Mouse (Mus musculus): ENCODE results near the gene Gm20498.
"Not testable (repeated sequence)": the region's sequence is repeated elsewhere in the genome, so short reads cannot be mapped to it uniquely, and the experiment has no call there.

The Gm20498 gene

DNA sequence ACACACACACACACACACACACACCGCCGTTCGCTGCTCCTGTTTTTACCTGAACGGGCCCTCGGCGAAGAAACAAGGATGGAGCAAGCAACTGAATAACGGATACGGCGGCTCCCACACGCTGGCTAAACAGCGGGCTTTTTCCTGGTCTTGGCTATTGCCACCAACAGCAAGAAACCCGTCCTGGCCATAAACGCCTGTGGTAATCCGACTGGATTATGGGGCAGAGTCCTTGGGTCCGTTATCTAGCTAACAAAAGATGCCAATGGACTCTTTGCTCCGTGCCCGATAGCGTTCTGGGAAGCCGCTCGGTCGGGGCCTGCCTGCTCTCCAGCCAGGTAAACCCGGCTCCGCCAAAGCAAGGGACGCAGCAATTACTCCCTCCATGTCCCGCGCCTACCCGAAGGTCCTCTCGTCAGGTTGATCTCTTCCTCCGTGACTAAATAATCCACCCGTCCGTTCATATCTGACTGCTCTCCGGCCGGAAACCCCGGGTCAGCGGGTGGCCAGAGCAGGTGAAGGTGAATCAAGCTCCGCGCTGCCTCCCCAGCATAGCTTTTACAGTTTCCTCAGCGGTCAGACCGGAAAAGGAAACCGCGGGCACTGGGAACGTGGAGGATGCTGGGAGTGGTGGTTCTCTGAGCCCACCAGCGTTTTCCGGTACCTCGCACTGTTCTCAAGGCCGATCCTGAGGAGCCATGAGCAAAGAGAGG lies at the start of gene Gm20498, which contains the start of gene Synj2bp:
Gene Gm20498 (minus strand): TSS at position 590 of the 713 bp plus-strand sequence.
Gene Synj2bp (minus strand): TSS at position 596 of the 713 bp plus-strand sequence.
- DNase-seq, result peak; percentile 81

DNA sequence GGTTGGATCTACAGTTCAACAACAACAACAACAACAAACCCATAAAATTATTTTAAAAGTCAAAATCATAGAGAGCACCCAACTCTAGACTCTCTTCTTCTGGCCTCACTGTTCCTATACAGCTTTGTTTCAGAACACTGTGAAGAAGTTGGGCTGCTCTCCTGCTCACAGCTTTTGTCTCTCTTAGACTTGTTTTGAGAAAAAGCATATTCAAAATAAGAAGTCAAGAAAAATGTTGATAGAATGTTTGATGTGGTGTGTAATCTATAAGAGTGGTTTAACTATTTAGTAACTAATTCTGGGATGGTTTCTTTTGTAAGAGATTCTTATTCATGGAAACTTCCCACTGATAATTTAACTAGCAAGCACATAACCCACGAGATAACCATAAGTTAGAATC lies 35.7 kb upstream of the Gm20498 start, which contains the start of gene Adam21:
Gene Adam21 (minus strand): TSS at position 101 of the 400 bp plus-strand sequence.
- DNase-seq, result no peak

DNA sequence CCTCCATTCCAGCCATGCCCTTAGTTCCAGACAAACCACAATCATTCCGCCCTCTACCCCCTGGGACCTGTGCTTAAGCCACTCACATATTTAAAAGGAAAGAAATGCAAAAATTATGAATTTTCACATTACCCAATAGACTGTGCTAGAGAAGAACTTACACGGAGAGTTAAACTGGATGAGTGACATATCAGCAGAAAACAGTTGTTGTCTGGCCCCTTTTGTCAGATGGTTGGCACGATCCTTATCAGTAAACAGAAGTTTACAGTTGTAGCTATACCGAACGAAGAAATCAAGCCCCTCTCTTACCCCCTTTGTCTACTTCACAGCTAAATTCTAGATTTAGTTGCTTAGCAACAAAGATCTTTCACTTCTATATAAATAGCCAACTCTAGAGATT lies 35.2 kb upstream of the Gm20498 start:
- no peak for DNase-seq

DNA sequence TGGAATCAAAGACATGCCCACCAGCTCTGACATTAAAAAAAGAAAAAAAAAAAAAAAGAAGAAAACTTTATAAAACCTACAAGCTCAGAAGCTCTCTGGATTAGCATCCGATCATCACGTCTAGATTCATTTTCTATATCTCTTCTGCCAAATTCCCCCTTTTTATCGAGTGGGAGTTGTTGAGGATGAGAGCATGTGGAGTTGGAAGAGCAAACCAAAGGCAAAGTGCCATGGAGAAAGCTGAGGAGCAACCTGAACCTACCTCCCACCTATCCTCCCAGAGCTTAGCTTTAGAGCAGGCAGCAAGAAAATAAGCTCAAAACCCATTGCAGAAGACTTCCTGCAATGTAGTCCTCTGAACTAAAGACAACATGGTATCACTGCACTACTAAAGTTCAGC lies 31.5 kb upstream of the Gm20498 start:
- DNase-seq, result no peak

DNA sequence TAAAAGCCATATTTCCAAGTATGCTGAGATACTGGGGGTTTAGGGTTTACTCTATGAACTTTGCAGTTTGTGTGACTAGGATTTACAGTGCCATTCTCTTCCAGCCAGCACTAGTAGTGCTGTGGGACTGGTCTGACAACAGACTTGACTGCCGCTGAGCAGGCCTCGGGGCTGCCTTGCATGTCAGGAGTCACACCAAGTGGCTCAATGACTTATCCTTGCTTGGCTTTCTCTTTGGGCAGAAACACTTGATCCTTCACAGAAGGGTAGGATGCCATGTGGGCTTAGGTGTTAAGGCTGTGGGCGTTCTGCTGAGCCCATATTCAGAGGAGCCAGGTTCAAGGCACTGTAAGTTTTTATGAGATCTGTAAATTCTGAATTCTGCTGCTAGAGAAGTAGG lies 16.6 kb upstream of the Gm20498 start:
- DNase-seq, result no peak

DNA sequence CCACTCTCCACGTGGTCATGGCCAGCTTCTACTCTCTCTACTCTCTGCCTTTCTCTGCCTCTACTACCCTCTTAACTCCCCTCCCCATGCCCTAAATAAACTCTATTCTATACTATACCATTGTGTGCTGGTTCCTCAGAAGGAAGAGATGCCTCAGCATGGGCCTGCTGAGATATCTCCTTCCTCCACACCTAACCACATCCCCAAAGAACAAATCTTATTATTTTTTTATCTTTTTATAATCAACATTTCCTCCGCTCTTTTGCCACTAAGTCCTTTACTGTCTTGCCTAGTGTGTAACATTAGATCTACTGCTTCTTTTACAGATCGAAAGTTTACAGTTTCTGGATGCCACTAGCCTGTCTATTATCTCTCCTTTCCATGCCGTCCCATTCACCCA lies 14.5 kb upstream of the Gm20498 start:
- no peak for DNase-seq

DNA sequence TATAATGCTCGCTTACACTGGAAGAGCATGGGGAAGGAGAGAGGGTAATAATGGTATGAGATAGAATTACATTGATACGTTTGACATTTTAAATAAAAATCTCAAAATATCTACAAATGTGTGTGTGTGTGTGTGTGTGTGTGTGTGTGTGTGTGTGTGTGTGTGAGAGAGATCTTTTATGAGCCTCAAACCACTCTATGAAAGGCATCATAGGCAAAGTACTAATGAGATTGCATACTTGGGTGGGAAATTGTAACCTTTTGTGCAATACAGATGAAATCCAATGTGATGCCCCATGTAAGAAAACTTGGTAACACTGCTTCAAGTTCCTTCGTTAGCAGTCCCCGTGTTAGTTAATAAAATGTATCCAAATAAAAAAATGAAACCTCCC lies 319 bp upstream of the Gm20498 start:
- DNase-seq, result no peak

DNA sequence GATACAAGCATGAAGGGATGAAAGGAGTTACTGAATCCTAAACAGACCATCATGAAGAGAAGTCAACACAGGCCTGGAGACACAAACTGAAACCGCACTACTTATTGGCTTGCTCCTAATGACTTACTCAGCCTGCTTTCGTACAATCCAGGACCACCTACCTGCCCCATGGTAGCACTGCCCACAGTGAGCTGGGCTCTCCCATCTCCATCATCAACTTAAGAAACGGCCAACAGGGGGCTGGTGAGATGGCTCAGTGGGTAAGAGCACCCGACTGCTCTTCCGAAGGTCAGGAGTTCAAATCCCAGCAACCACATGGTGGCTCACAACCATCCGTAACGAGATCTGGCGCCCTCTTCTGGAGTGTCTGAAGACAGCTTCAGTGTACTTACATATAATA lies 2.1 kb downstream of the Gm20498 start:
- not testable (repeated sequence) for DNase-seq

DNA sequence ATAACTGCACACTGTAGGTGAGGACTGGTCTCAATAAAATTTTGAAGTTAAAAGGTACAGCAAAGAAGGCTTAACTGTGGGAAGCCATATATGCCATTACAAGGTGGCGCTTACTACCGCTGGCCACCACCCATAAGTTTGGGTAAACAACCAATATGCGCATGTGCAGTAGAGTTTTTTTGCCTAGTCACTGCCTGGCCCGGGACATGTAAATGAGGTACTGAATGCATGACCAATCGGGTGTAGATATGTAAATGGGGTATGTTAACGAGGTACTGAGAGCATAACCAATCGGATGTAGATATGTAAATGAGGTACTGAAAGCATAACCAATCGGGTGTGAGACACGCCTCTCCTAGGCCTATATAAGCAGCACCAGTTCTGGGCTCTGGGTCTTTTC lies 35.8 kb downstream of the Gm20498 start:
- DNase-seq, result not testable (repeated sequence)

DNA sequence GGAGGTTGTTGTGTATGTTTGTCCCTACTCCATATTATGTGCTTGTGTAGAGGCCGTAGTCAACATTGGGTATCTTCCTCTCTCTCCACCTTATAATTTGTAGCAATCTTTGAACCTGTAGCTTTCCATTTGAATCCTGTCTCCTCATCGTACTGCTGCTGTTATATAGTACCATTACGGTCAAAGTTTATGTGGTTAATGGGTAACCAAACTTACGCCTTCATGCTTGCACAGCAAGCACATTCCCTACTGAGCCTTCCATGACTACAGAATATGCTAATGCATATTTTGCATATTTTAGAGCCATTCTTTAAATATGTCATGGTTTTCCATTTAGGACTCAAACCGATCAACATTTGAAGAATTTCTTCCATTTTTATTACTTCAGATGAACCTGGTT lies 42.2 kb downstream of the Gm20498 start:
- no peak for DNase-seq

DNA sequence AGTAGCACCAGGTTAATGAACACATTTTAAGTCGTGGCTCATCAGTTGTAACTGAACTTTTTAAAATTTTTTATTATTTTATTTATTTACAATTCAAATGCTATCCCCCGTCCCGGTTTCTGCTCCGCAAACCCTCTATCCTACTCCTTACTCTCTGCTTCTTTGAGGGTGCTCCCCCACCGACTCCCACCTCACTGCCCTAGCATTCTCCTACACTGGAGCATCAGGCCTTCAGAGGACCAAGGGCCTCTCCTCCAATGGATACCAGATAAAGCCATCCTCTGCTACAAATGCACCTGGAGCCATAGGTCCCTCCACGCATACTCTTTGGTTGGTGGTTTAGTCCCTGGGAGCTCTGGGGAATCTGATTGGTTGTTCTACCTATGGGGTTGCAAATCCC lies 47.4 kb downstream of the Gm20498 start:
- no peak for DNase-seq

DNA sequence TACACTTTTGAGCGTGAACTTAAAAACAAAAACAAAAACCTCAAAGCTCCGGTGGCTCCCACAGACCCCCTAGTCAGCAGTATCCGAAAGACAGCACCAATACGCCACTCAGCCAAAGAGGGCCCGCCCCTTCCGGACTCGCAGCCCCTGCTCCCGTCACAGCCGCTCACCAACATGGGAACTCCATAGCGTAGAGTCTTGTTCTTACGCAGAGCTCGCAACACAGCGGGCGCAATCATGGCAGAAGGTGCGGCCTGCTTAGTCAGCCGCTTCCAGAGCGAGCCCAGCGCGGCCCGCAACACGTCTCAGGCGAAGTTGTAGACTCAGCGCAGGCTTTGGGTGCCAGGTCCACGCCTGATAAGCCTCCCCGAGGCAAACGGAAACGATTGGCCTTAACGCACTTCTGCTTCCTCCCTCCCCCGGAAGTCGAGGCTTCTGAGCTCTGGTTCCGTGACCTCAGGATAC lies 47.9 kb downstream of the Gm20498 start, which contains the start of gene Cox16:
Gene Cox16 (minus strand): TSS at position 401 of the 465 bp plus-strand sequence.
- DNase-seq, result peak; percentile 81

DNA sequence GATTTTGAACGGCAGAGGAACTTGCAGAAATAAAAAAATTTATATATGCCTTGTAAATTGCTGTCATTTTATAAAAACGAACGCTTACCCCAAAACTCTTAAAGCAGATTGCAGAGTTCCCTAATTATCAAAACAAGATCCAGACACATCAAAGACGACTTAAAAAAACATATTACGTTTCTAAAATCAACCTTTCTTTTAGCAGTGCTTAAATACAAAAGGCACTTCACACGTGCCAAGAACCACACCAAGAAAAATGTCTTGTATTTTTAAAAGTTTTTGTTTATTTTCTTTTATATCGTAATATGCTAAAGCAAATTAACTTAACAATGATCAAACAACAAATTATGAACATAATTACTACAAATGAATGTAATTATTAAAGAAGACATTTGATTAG lies 48.5 kb downstream of the Gm20498 start:
- DNase-seq, result no peak

DNA sequence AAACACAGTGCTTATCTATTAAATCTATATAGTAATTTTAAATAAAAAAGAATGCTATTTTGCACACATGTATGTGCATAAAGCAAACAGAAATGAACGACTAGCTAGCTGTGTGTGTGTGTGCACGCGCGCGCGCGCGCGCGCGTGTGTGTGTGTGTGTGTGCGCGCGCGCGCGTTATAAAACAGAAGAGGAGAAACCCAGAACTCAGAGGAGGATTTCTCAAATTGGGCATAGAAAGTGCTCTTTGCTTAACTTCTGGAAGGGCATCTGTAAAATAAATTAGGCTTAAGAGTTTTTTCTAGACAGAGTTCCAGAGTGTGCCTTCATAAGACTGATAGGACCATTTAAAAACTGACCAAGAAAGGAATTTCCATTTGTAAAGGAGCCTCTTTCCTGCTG lies 49.0 kb downstream of the Gm20498 start:
- no peak for DNase-seq

DNA sequence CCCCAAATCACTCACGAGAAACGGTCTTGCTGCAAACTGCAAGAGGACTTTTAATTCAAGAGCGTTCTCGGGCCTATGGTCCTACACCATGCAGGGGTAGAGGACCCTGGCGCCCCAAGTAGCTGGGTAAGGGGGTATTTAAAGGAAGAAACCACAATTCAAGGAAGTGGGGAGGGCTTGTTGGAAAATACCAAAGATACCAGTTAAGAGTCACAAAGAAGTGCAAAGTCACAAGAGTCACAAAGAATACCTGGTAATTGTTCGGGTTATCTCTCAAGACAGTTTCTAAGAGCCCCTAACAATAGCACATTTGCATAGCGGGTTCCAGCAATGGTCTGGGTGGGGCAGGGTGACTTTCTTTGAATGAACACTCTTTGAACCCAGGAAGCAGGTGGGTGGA lies 73.7 kb downstream of the Gm20498 start:
- DNase-seq, result not testable (repeated sequence)

DNA sequence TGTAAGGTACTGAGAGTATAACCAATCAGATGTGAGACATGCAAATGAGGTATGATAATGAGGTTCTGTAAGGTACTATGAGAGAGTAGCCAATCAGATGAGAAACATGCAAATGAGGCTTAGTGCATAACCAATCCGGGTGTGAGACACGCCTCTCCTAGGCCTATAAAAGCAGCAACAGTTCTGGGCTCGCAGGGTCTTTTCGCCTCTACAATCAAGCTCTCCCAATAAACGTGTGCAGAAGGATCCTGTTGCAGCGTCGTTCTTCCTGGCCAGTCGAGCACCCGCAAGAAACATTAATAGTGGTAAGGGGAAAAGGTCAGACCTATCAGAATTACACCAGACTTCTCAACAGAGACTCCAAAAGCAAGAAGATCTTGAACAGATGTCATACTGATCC lies 93.7 kb downstream of the Gm20498 start:
- DNase-seq, result not testable (repeated sequence)

DNA sequence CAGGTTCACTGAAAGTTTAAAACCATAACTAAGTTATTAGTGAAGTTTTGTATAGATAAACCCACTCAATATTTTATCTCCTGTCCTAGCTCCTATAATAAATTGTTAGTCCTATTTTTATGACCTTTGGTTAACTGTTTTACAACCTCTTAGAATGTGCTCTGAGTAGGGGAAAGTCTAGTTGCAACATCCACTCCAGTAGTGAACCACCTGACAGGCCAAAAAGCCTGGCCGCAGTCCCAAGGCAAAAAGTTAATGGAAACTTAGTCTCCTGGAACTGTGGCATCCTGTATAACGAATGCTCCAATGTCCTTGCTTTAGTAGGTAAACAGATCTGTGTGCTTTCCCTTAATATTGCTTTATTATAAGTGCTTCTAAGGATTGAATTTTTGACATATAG lies 97.9 kb downstream of the Gm20498 start:
- DNase-seq, result not testable (repeated sequence)

DNA sequence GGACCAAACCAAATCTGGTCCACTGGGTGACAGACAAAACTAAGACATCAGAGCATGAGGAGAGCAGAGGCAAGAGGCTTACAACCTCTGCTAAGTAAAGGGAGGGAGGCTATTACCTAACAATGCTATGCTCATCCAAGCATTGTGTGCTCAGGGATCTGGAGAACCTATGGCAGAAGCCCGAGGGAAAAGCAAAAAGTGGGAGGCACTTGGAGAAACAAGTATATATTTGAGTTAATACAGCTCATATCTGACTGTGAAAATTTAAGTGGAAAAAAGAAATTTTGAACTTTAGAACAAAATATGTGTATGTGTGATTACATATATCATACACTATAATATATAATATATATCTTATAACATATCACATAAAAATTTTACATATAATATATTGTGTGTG lies 110.9 kb downstream of the Gm20498 start, which contains the start of gene Adam4:
Gene Adam4 (minus strand): TSS at position 101 of the 400 bp plus-strand sequence.
- DNase-seq, result no peak

DNA sequence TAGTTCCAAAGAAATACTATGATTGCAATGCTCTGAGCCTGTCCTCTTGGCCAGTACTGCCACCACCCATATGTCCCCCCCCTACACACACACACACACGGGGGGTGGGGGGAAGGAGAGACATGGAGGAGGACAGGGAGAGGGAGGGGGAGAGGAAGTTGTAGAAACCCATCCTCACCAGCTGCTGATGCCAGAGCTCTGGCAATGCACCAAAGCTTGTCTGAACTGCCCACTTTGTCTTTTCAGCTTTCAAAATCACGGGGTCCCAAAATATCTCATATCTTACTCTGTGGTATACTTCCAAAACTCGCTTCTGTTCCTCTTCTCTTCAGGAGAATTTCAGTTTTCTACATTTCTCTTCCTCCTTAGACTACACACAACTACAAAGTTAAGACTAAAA lies 119.5 kb downstream of the Gm20498 start:
- peak; percentile 59 for DNase-seq

DNA sequence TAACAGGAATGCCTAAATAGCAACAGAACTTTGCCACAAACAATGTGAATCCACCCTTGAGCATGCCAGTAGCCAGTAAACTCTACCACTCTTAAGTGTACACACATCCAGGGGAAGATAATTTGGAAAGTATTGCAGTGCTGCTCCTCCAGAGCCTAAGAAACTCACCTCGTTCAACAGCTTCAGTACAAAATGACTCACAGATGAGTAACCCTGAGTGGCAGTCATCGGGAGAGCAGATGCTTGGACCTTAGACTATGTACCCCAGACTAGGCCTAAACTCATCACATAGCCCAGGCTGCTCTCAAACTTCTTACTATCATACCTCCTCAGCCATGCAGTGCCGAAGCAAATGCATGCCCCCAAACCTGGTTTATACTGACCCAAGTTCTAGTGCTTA lies 123.7 kb downstream of the Gm20498 start:
- DNase-seq, result no peak

DNA sequence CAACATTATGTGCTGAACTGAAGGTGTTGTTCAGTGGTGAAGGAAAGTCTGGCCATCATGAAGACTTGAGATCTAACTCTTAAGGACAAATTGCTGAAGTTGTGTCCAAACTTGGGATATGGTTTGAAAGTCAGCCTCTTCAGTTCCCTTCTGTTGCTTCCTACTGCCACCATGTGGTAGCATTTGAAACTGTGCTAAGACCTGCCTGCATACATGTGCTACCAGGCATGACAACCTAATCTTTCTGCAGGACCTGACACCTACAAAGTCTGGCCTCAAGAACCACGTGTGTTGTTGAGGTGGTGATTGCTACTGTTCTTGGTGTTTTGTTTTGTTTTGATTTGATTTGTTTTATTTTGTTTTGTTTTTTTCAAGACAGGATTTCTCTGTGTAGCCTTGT lies 130.5 kb downstream of the Gm20498 start:
- DNase-seq, result peak; percentile 68

DNA sequence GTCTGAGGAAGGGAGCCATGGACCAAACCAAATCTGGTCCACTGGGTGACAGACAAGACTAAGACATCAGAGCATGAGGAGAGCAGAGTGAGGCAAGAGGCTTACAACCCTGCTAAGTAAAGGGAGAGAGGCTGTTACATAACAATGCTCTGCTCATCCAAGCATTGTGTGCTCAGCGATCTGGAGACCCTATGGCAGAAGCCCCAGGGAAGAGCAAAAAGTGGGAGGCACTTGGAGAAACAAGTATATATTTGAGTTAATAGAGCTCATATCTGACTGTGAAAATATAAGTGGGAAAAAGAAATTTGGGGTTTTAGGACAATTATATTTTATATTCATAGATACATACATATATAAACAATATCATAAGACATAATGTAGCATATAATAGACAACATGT lies 153.3 kb downstream of the Gm20498 start, which contains the start of gene Gm4787:
Gene Gm4787 (minus strand): TSS at position 101 of the 400 bp plus-strand sequence.
- not testable (repeated sequence) for DNase-seq

DNA sequence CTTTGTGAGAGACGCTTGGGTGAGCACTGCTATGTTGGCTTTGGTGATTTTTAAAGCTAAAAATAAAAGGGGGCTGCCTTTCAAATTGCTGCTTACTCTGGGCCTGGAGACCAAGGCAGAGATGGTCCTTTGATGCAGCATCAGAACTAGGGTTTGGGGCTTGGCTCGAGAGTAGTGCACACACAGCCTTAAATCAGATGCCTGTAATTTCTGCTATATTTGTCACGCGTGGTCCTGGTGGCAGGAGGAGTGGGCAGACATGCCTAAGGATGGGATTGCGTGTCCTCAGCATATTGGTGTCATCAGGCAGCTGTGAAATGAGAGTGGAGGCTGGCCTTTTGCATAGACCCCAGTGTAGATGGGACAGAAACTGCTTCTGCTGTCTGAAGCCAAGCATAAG lies 198.9 kb downstream of the Gm20498 start:
- no peak for DNase-seq

DNA sequence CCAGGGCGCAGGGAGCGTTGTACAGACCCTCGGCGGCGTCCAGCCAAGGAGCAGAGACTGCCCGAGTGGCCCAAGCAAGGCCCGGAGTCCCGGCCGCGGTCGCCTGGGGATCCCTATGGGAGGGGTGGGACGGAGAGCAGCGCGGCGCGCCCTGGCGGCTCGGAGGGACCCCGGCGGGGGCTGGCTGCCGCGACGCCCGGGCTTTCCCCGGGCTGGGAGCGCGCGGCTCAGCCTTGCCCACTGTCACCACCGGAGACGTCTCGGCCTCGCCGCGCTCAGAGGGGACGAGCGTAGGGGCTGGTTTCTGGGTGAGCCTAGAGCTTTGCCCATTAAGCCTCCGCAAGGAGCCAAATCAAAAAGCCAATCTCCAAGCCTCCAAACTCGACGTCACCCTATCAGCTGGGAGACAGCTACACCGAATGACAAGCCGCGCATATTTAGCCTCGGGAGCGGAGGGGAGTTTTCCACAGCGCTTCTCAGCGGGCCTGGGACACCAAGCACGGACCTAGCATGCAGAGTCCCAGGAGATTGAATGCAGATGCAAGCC lies 199.8 kb downstream of the Gm20498 start, which contains the start of gene Slc8a3:
Gene Slc8a3 (minus strand): TSS at position 306 of the 547 bp plus-strand sequence.
- peak; percentile 61 for DNase-seq
